Mouse (Mus musculus): Measurements from ENCODE around the gene Arid1a. TPM values are rescaled to one million over a fixed set of nuclear protein-coding genes. Genes with fewer than 3 reads are reported as not detected.

Arid1a gene
- polyA plus RNA-seq, 1 experiment = 25.2 TPM

- WGBS = 39% methylated on average over 7 of the region's 7 CpGs
- DNase-seq (ENCODE audit: low read depth, low spot score) = no peak
Observed at GRCm38 (mm10) chr4:133750184-133750775, 6.3 kb downstream of the Arid1a start.

GRCm38 (mm10) chr4:133735282-133735681, 21.3 kb downstream of the Arid1a start:
- WGBS = 79% methylated on average over 3 of the region's 3 CpGs
- DNase-seq (ENCODE audit: low read depth, low spot score) = no peak

GRCm38 (mm10) chr4:133730122-133730521, 26.4 kb downstream of the Arid1a start:
- no peak for DNase-seq (ENCODE audit: low read depth, low spot score)

GRCm38 (mm10) chr4:133729541-133730093, 27.0 kb downstream of the Arid1a start:
- DNase-seq (ENCODE audit: low read depth, low spot score) = peak; percentile 37
- WGBS = 2% methylated on average over 16 of the region's 16 CpGs

- WGBS = 50% methylated on average over 6 of the region's 6 CpGs
Observed at GRCm38 (mm10) chr4:133729007-133729406, 27.6 kb downstream of the Arid1a start.

GRCm38 (mm10) chr4:133728256-133728655, 28.3 kb downstream of the Arid1a start:
- 57% methylated on average over 9 of the region's 9 CpGs for WGBS
- no peak for DNase-seq (ENCODE audit: low read depth, low spot score)

More at GRCm38 (mm10) chr4:133729007-133729406, 27.6 kb downstream of the Arid1a start:
- no peak for DNase-seq (ENCODE audit: low read depth, low spot score)

GRCm38 (mm10) chr4:133725706-133726105, 30.9 kb downstream of the Arid1a start:
- 45% methylated on average over 2 of the region's 2 CpGs for WGBS
- DNase-seq (ENCODE audit: low read depth, low spot score) = no peak

- 87% methylated on average over 3 of the region's 3 CpGs for WGBS
- no peak for DNase-seq (ENCODE audit: low read depth, low spot score)
Observed at GRCm38 (mm10) chr4:133719791-133720190, 36.8 kb downstream of the Arid1a start.

GRCm38 (mm10) chr4:133712755-133713154, 43.8 kb downstream of the Arid1a start:
- WGBS = 40% methylated on average over 5 of the region's 5 CpGs
- no peak for DNase-seq (ENCODE audit: low read depth, low spot score)

- 68% methylated on average over 6 of the region's 6 CpGs for WGBS
- no peak for DNase-seq (ENCODE audit: low read depth, low spot score)
Observed at GRCm38 (mm10) chr4:133711307-133712076, 45.1 kb downstream of the Arid1a start.

- no peak for DNase-seq (ENCODE audit: low read depth, low spot score)
- 62% methylated on average over 2 of the region's 2 CpGs for WGBS
Observed at GRCm38 (mm10) chr4:133709395-133709794, 47.2 kb downstream of the Arid1a start.

GRCm38 (mm10) chr4:133707464-133707863, 49.1 kb downstream of the Arid1a start:
- no peak for DNase-seq (ENCODE audit: low read depth, low spot score)
- 64% methylated on average over 1 of the region's 1 CpGs for WGBS

- WGBS = 43% methylated on average over 8 of the region's 8 CpGs
- no peak for DNase-seq (ENCODE audit: low read depth, low spot score)
Observed at GRCm38 (mm10) chr4:133706956-133707355, 49.6 kb downstream of the Arid1a start.

- 51% methylated on average over 4 of the region's 4 CpGs for WGBS
- no peak for DNase-seq (ENCODE audit: low read depth, low spot score)
Observed at GRCm38 (mm10) chr4:133705062-133705461, 51.5 kb downstream of the Arid1a start.

- 58% methylated on average over 11 of the region's 11 CpGs for WGBS
- DNase-seq (ENCODE audit: low read depth, low spot score) = no peak
Observed at GRCm38 (mm10) chr4:133700905-133701368, 55.6 kb downstream of the Arid1a start.

- WGBS = 66% methylated on average over 3 of the region's 3 CpGs
Observed at GRCm38 (mm10) chr4:133695363-133695762, 61.2 kb downstream of the Arid1a start.

GRCm38 (mm10) chr4:133690252-133690651, 66.3 kb downstream of the Arid1a start:
- no peak for DNase-seq (ENCODE audit: low read depth, low spot score)
- WGBS = 7% methylated on average over 5 of the region's 5 CpGs

More at GRCm38 (mm10) chr4:133695363-133695762, 61.2 kb downstream of the Arid1a start:
- DNase-seq (ENCODE audit: low read depth, low spot score) = no peak

GRCm38 (mm10) chr4:133688417-133689067, 68.0 kb downstream of the Arid1a start:
- 27% methylated on average over 7 of the region's 7 CpGs for WGBS
- DNase-seq (ENCODE audit: low read depth, low spot score) = no peak

GRCm38 (mm10) chr4:133687126-133687525, 69.4 kb downstream of the Arid1a start:
- WGBS = 82% methylated on average over 5 of the region's 5 CpGs

GRCm38 (mm10) chr4:133686512-133686911, 70.1 kb downstream of the Arid1a start:
- 82% methylated on average over 11 of the region's 11 CpGs for WGBS

More at GRCm38 (mm10) chr4:133687126-133687525, 69.4 kb downstream of the Arid1a start:
- DNase-seq (ENCODE audit: low read depth, low spot score) = no peak

More at GRCm38 (mm10) chr4:133686512-133686911, 70.1 kb downstream of the Arid1a start:
- no peak for DNase-seq (ENCODE audit: low read depth, low spot score)

Data from large intestine, adult 2 months (tissue).